Mouse (Mus musculus) ES-E14 (cell line): ENCODE measurements around the gene Gsg1.

Source experiments
- CHD2 ChIP-seq: IDR thresholded peaks from 2 replicates; pipeline ENCODE4 v1.6.1; 2014; ENCODE audit warnings: mild to moderate bottlenecking, low read depth, low read length, inconsistent platforms
- HCFC1 ChIP-seq: IDR thresholded peaks from 2 replicates; pipeline ENCODE4 v1.6.1; 2012; ENCODE audit warnings: low read length, inconsistent platforms, borderline replicate concordance; ENCODE audit not compliant: insufficient read depth

- no peak for TF ChIP-seq CHD2
- TF ChIP-seq HCFC1 = no peak
These were observed 48.3 kb downstream of the Gsg1 start for GRCm38 (mm10) chr6:135205802-135206201.
